Mouse (Mus musculus) kidney, postnatal 10 days (tissue): ENCODE measurements around the gene Fchsd2.

Source experiments
- DNase-seq: peaks from one replicate; pipeline ENCODE4 v3.0.0; 2021; ENCODE audit warnings: mixed read lengths

Fchsd2 gene

GRCm38 (mm10) chr7:101291211-101291610 lies 198.5 kb downstream of the Fchsd2 start:
- no peak for DNase-seq

GRCm38 (mm10) chr7:101291641-101292040 lies 199.0 kb downstream of the Fchsd2 start:
- DNase-seq: no peak

GRCm38 (mm10) chr7:101292086-101292485 lies 199.4 kb downstream of the Fchsd2 start:
- DNase-seq: no peak

GRCm38 (mm10) chr7:101292696-101293095 lies 200.0 kb downstream of the Fchsd2 start:
- no peak for DNase-seq

GRCm38 (mm10) chr7:101293138-101293537 lies 200.5 kb downstream of the Fchsd2 start:
- no peak for DNase-seq

GRCm38 (mm10) chr7:101293611-101294010 lies 200.9 kb downstream of the Fchsd2 start:
- DNase-seq: no peak

- no peak for DNase-seq
Observed at GRCm38 (mm10) chr7:101295438-101295837, 202.8 kb downstream of the Fchsd2 start.

GRCm38 (mm10) chr7:101296252-101297022 lies 203.8 kb downstream of the Fchsd2 start:
- peak; percentile 91 for DNase-seq

- DNase-seq: no peak
Observed at GRCm38 (mm10) chr7:101297023-101297405, 204.4 kb downstream of the Fchsd2 start.

GRCm38 (mm10) chr7:101298375-101298774 lies 205.7 kb downstream of the Fchsd2 start:
- DNase-seq: no peak

GRCm38 (mm10) chr7:101301361-101301880 lies 208.8 kb downstream of the Fchsd2 start:
- DNase-seq: no peak

GRCm38 (mm10) chr7:101301881-101302456 lies 209.3 kb downstream of the Fchsd2 start, which contains the start of gene Atg16l2:
Gene Atg16l2 (minus strand): TSS chr7:101302251.
- DNase-seq: peak; percentile 95

GRCm38 (mm10) chr7:101302691-101303090 lies 210.0 kb downstream of the Fchsd2 start:
- no peak for DNase-seq

- no peak for DNase-seq
Observed at GRCm38 (mm10) chr7:101306841-101307240, 214.2 kb downstream of the Fchsd2 start.

- no peak for DNase-seq
Observed at GRCm38 (mm10) chr7:101309985-101310326, 217.3 kb downstream of the Fchsd2 start.

- peak; percentile 98 for DNase-seq
Observed at GRCm38 (mm10) chr7:101310327-101311028, 217.8 kb downstream of the Fchsd2 start.

GRCm38 (mm10) chr7:101311061-101311460 lies 218.4 kb downstream of the Fchsd2 start:
- no peak for DNase-seq

GRCm38 (mm10) chr7:101313033-101313432 lies 220.4 kb downstream of the Fchsd2 start:
- DNase-seq: no peak

GRCm38 (mm10) chr7:101314396-101314795 lies 221.7 kb downstream of the Fchsd2 start:
- DNase-seq: no peak

GRCm38 (mm10) chr7:101315699-101316098 lies 223.0 kb downstream of the Fchsd2 start:
- no peak for DNase-seq

- DNase-seq: no peak
Observed at GRCm38 (mm10) chr7:101316591-101317001, 223.9 kb downstream of the Fchsd2 start.

- DNase-seq: no peak
Observed at GRCm38 (mm10) chr7:101317014-101317413, 224.4 kb downstream of the Fchsd2 start, which contains the start of gene Stard10. Gene Stard10 (plus strand): TSS chr7:101317086.

- DNase-seq: no peak
Observed at GRCm38 (mm10) chr7:101318848-101319247, 226.2 kb downstream of the Fchsd2 start.

- no peak for DNase-seq
Observed at GRCm38 (mm10) chr7:101319796-101320195, 227.1 kb downstream of the Fchsd2 start.
